Mouse (Mus musculus) testis, adult 2 months (tissue): ENCODE results near the gene Rsl1d1.

Experiments used
- CTCF ChIP-seq: fragments of 200-500 bp; IDR thresholded peaks from 2 replicates; pipeline ENCODE4 v1.5.1; 2012; ENCODE audit warnings: low read depth, mild to moderate bottlenecking, inconsistent platforms, low read length, moderate library complexity; ENCODE audit not compliant: control insufficient read depth, insufficient read depth, insufficient replicate concordance
- POLR2A ChIP-seq: fragments of 200-500 bp; IDR thresholded peaks from 2 replicates; pipeline ENCODE4 v1.6.1; 2012; ENCODE audit warnings: low read depth, mild to moderate bottlenecking, inconsistent platforms, low read length, moderate library complexity; ENCODE audit not compliant: control insufficient read depth

GRCm38 (mm10) chr16:11176208-11176883, 26.8 kb downstream of the Rsl1d1 start, which contains the start of gene Zc3h7a:
- peak; percentile 86 for TF ChIP-seq POLR2A
- TF ChIP-seq CTCF = peak; percentile 65
